Mouse (Mus musculus) mouse embryonic stem cell (cell line): ENCODE data around the gene Snx1.

Source experiments
- in situ Hi-C, 2 experiments: fragments of 300-500 bp; cut with MboI; formaldehyde crosslinking; loops; 1 replicate in 1 of 2; 3 replicates in 1 of 2; pipeline ENCODE4 v1.14.3; 2019 to 2020; ENCODE audit warnings: low sequenced_read_pairs in 2 of 2, low pct_unique_long_range_greater_than_20kb in 1 of 2, mixed read lengths in 1 of 2; ENCODE audit not compliant: unreplicated experiment in 1 of 2

Snx1 gene

GRCm38 (mm10) chr9:66102668-66103067 is 23.7 kb downstream of the Snx1 start:
- in situ Hi-C loops: no loop called here

- in situ Hi-C loops: no loop called here
These were observed 24.8 kb downstream of the Snx1 start for GRCm38 (mm10) chr9:66101577-66101976.

GRCm38 (mm10) chr9:66092664-66093063 is 33.7 kb downstream of the Snx1 start:
- in situ Hi-C loops: no loop called here

- in situ Hi-C loops: no loop called here
These were observed 34.8 kb downstream of the Snx1 start for GRCm38 (mm10) chr9:66091327-66092231.

- in situ Hi-C loops: no loop called here
These were observed 35.7 kb downstream of the Snx1 start for GRCm38 (mm10) chr9:66090593-66091244.

- in situ Hi-C loops: no loop called here
These were observed 38.0 kb downstream of the Snx1 start for GRCm38 (mm10) chr9:66088411-66088810.

GRCm38 (mm10) chr9:66087062-66087461 is 39.3 kb downstream of the Snx1 start:
- in situ Hi-C loops: no loop called here

GRCm38 (mm10) chr9:66084171-66084570 is 42.2 kb downstream of the Snx1 start:
- in situ Hi-C loops: no loop called here

- in situ Hi-C loops: no loop called here
These were observed 44.4 kb downstream of the Snx1 start for GRCm38 (mm10) chr9:66081999-66082398.

GRCm38 (mm10) chr9:66080804-66081459 is 45.5 kb downstream of the Snx1 start:
- in situ Hi-C loops: no loop called here

- in situ Hi-C loops: no loop called here
These were observed 47.9 kb downstream of the Snx1 start for GRCm38 (mm10) chr9:66078493-66078892.

- in situ Hi-C loops: no loop called here
These were observed 48.3 kb downstream of the Snx1 start for GRCm38 (mm10) chr9:66078072-66078471.

GRCm38 (mm10) chr9:66072754-66073153 is 53.6 kb downstream of the Snx1 start:
- in situ Hi-C loops: no loop called here

- in situ Hi-C loops: no loop called here
These were observed 56.2 kb downstream of the Snx1 start for GRCm38 (mm10) chr9:66070151-66070550.

- in situ Hi-C loops: no loop called here
These were observed 56.8 kb downstream of the Snx1 start, which contains the start of gene Snx22 for GRCm38 (mm10) chr9:66069583-66069982. Gene Snx22, minus strand, starts transcription at chr9:66069719.

- in situ Hi-C loops: no loop called here
These were observed 57.4 kb downstream of the Snx1 start for GRCm38 (mm10) chr9:66068971-66069391.

GRCm38 (mm10) chr9:66068056-66068455 is 58.3 kb downstream of the Snx1 start:
- in situ Hi-C loops: no loop called here

GRCm38 (mm10) chr9:66067542-66067941 is 58.8 kb downstream of the Snx1 start:
- in situ Hi-C loops: no loop called here

- in situ Hi-C loops: no loop called here
These were observed 59.6 kb downstream of the Snx1 start for GRCm38 (mm10) chr9:66066791-66067190.
